Mouse (Mus musculus) midbrain, embryonic 14.5 days (tissue): ENCODE measurements at regions not wholly inside any gene's neighbourhood (a gene's known extent, or its start where the extent isn't known, plus 50 kb on each side); places are given as distances from the start of the nearest gene placed in this dataset.

Experiments used
- ATAC-seq: fragments of 200-750 bp; cut with Nextera tagmentation; 2 replicates; pipeline ENCODE4 v1.8.0; 2017; ENCODE audit warnings: moderate number of reproducible peaks, moderate library complexity; ENCODE audit not compliant: low FRiP score, low TSS enrichment
- DNase-seq: peaks from one replicate; pipeline ENCODE4 v3.0.0-alpha.2; 2015
- H3K27ac ChIP-seq: fragments of 300-500 bp; sonication (generic); replicated peaks from 2 replicates; pipeline ENCODE4 v1.5.1; 2014; ENCODE audit warnings: mild to moderate bottlenecking, low read depth, low read length, moderate library complexity
- H3K27me3 ChIP-seq: fragments of 300-500 bp; sonication (generic); 2 replicates; pipeline ENCODE4 v1.6.1; 2014; ENCODE audit warnings: low read length, control low read depth, mixed read lengths; ENCODE audit not compliant: control insufficient read depth, insufficient read depth
- H3K36me3 ChIP-seq: fragments of 300-500 bp; sonication (generic); 2 replicates; pipeline ENCODE4 v1.6.1; 2014; ENCODE audit warnings: low read length, control low read depth; ENCODE audit not compliant: control insufficient read depth, insufficient read depth
- H3K4me1 ChIP-seq: fragments of 300-500 bp; sonication (generic); 2 replicates; pipeline ENCODE4 v1.6.1; 2014; ENCODE audit warnings: mild to moderate bottlenecking, antibody characterized with exemption, low read length, control low read depth; ENCODE audit not compliant: control insufficient read depth, insufficient read depth
- H3K4me2 ChIP-seq: fragments of 300-500 bp; sonication (generic); 2 replicates; pipeline ENCODE4 v1.6.1; 2014; ENCODE audit warnings: mild to moderate bottlenecking, low read length, moderate library complexity
- H3K4me3 ChIP-seq: fragments of 300-500 bp; sonication (generic); replicated peaks from 2 replicates; pipeline ENCODE4 v1.5.1; 2014; ENCODE audit warnings: low read depth, low read length
- H3K9ac ChIP-seq: fragments of 300-500 bp; sonication (generic); replicated peaks from 2 replicates; pipeline ENCODE4 v1.6.1; 2014; ENCODE audit warnings: mild to moderate bottlenecking, low read length, moderate library complexity
- H3K9me3 ChIP-seq: fragments of 300-500 bp; sonication (generic); 2 replicates; pipeline ENCODE4 v1.6.1; 2016; ENCODE audit warnings: low read length, control low read depth, mixed read lengths; ENCODE audit not compliant: control insufficient read depth
- WGBS: fragments of 180-500 bp; shearing (Covaris S2); extraction: QIAGEN DNeasy Blood & Tissue Kit; methylation state at CpG from one replicate; pipeline ENCODE4 v1.1.7; 2014; 5-methylcytosine and 5-hydroxymethylcytosine counted together

DNA sequence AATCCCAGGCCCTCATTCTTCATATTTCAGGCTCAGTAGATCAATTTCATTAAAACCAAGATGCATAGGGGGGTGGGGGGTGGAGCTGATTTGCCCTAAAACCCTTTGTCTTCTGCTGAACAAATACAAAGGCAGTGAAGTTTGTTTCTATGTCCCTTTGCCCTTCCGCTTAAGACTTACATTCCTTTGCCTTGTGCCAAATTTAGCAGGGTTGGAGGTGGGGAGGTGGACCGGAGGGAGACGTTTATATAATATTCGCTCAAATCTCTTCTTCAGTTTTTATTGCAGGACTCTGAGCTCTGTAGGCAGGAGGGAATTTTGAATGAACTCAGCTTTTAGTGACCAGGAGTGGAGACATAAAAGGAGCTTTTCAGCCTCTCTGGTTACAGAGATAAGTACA is 258.8 kb downstream of the Fzd1 start:
- peaks cover 22% of the 10 kb centered on the region for H3K4me1 ChIP-seq
- no peak overlapping the region for H3K4me3 ChIP-seq
- H3K27me3 ChIP-seq: no peaks in the 10 kb centered on the region
- ATAC-seq (no peak), DNase-seq (no peak)
- 0 out of 2 replicates have a peak overlapping the region, but pooled peaks have one; percentile 20 for H3K27ac ChIP-seq
- H3K9me3 ChIP-seq: no peaks in the 10 kb centered on the region
- no peak overlapping the region for H3K9ac ChIP-seq
- H3K36me3 ChIP-seq: no peaks in the 10 kb centered on the region
- 23% methylated on average over 4 of the region's 4 CpGs for WGBS
- H3K4me2 ChIP-seq: no peak overlapping the region

DNA sequence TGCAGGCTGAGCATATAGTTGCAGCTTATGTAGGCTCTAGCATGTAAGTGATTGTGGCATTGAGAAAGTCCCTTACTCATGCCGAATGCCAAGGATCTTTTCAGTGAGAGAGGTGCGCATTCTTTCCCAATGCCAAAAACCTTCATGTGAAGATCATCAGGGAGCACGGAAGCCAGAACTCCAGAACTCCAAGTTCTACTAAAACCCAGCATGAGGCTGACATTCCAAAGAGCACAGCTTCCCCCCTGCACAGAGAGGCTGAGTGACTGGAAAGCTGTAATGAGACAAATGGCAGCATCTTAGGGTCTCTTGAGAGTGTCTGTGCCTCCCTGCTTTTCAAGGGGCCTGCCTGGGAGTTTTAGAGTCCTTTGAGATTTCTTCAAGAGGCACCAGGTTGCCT is 259.4 kb downstream of the Fzd1 start:
- Histone ChIP-seq H3K27ac (0 out of 2 replicates have a peak overlapping the region, but pooled peaks have one; percentile 20), H3K27me3 (no peaks in the 10 kb centered on the region), H3K9me3 (no peaks in the 10 kb centered on the region), H3K4me1 (peaks cover 22% of the 10 kb centered on the region), H3K4me3 (no peak overlapping the region), H3K9ac (no peak overlapping the region), H3K4me2 (no peak overlapping the region), H3K36me3 (no peaks in the 10 kb centered on the region)
- DNase-seq (no peak), ATAC-seq (no peak)
- WGBS: 64% methylated on average over 3 of the region's 3 CpGs

DNA sequence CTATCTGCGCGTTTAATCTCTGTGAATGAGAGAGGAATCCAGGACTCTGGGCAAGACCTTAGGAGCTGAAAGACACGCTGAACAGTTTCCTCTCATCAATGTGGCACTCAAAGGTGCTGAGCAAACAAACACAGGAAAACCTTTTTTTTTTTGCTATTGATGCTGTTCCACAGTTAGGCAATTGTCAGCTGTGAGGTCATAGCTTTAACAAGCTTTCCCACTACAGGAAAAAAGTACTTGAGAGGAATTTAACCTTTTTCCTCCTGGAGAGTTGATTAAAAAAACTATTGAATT is 261.0 kb downstream of the Fzd1 start:
- Histone ChIP-seq H3K27ac (0 out of 2 replicates have a peak overlapping the region, but pooled peaks have one; percentile 22), H3K27me3 (no peaks in the 10 kb centered on the region), H3K4me2 (peak overlapping the region; percentile 38), H3K9ac (no peak overlapping the region), H3K4me1 (peaks cover 22% of the 10 kb centered on the region), H3K4me3 (no peak overlapping the region), H3K36me3 (no peaks in the 10 kb centered on the region), H3K9me3 (no peaks in the 10 kb centered on the region)
- WGBS: 24% methylated on average over 3 of the region's 3 CpGs
- no peak for ATAC-seq
- no peak for DNase-seq

DNA sequence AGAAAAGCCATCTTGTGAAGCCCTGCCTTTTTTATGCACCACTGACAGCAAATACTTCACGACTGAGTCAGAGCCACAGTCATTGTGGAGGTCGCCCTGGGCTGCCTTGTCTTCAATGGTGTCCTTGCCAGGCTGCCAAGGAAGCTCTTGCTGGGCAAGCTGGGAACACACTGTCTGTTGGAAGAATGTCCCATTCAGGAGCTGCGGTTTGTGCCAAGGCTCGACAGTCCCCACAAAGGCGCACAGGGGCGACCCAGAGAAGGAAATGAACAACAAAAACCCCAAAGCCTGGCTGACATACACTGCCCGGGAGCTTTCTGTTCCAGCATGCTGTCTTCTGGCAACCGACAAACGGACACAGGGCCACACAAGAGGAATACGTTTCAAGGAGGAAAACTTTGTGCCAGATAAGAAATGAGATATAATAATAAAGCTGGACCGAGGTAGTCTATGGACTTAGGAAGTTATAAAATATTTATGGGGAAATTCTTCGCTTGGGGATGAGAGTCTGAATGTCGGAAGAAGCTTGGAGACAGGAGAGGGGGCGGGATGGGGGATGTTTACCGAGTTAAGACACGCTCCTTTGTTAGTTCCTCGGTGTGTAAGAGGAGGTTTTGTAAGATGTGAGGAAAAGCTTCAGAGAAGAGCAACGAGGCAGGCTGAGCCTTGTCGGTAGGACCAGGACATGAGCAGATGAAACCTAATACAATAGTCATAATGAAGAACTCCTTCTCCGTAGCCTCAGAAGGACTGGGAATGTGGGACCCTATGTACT is 261.5 kb downstream of the Fzd1 start:
- DNase-seq (peak; percentile 71), ATAC-seq (peak; percentile 76)
- 8% methylated on average over 20 of the region's 20 CpGs for WGBS
- H3K4me1 ChIP-seq: peaks cover 22% of the 10 kb centered on the region
- no peak overlapping the region for H3K4me3 ChIP-seq
- H3K9ac ChIP-seq: no peak overlapping the region
- no peaks in the 10 kb centered on the region for H3K36me3 ChIP-seq
- H3K27ac ChIP-seq: 0 out of 2 replicates have a peak overlapping the region, but pooled peaks have one; percentile 22
- no peaks in the 10 kb centered on the region for H3K9me3 ChIP-seq
- H3K4me2 ChIP-seq: peak overlapping the region; percentile 38
- no peaks in the 10 kb centered on the region for H3K27me3 ChIP-seq

DNA sequence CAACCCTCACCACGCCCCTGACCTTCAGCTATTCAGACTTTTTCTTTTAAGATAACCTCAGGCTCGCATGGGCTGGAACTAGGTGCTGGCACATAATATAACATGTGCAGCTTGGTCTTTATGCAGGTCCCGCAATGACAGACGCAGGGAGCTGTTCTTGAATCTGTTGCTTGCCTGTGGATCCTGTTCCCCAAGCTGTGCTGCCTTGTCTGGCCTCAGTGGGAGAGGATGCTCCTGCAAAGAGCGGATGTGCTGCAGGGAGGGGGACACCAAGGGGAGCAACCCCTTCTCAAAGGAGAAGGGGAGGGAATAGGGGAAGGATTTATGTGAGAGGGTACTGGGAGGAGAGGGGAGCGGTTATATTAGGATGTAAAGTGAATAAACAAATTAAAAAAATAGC is 262.4 kb downstream of the Fzd1 start:
- no peaks in the 10 kb centered on the region for H3K27me3 ChIP-seq
- no peak overlapping the region for H3K4me3 ChIP-seq
- H3K27ac ChIP-seq: no peak overlapping the region
- H3K9me3 ChIP-seq: no peaks in the 10 kb centered on the region
- H3K4me1 ChIP-seq: peaks cover 22% of the 10 kb centered on the region
- no peaks in the 10 kb centered on the region for H3K36me3 ChIP-seq
- no peak overlapping the region for H3K4me2 ChIP-seq
- DNase-seq: no peak
- peak; percentile 28; the same call in 1 of the 2 replicates for ATAC-seq
- 38% methylated on average over 6 of the region's 6 CpGs for WGBS
- no peak overlapping the region for H3K9ac ChIP-seq

DNA sequence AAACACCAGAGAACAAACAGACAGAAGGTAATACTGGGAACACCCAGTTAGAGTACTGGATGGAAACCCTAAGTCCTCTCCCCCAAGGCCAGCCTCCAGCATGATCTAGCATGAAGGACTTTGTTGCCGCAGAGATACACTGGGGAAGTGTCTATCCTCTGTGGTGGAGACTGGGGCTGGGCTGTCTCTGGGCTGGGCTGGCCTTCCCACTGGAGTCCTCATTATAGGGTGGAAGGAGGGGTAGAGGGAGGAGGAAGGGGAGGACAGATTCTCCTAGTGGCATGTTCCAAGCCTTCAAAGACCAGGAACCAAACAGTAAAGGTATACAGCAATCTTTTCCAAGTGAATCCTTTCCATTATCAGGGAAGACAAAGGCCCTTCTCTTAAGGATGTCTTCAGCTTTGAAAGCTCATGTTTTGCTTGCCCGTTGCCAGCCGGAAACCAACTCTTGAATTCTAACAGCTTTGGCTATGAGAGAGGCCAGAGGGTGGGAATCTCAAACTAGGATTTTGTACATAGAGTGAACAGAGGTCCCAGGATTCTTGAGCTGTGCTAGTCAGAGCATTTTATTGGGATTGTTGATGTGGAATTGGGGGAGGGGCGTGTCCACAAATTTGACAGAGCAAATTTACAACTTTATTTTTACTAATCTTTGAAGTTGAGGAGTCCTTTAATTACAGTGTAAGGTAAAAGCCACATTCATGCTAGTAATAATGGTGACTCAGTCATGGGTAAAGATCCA is 271.3 kb downstream of the Fzd1 start:
- Histone ChIP-seq H3K4me1 (peaks cover 20% of the 10 kb centered on the region), H3K4me2 (no peak overlapping the region), H3K9me3 (no peaks in the 10 kb centered on the region), H3K27me3 (no peaks in the 10 kb centered on the region), H3K27ac (peak overlapping the region; percentile 69), H3K9ac (no peak overlapping the region), H3K36me3 (no peaks in the 10 kb centered on the region), H3K4me3 (no peak overlapping the region)
- peak; percentile 53 for ATAC-seq
- 85% methylated on average over 4 of the region's 4 CpGs for WGBS
- DNase-seq: no peak

DNA sequence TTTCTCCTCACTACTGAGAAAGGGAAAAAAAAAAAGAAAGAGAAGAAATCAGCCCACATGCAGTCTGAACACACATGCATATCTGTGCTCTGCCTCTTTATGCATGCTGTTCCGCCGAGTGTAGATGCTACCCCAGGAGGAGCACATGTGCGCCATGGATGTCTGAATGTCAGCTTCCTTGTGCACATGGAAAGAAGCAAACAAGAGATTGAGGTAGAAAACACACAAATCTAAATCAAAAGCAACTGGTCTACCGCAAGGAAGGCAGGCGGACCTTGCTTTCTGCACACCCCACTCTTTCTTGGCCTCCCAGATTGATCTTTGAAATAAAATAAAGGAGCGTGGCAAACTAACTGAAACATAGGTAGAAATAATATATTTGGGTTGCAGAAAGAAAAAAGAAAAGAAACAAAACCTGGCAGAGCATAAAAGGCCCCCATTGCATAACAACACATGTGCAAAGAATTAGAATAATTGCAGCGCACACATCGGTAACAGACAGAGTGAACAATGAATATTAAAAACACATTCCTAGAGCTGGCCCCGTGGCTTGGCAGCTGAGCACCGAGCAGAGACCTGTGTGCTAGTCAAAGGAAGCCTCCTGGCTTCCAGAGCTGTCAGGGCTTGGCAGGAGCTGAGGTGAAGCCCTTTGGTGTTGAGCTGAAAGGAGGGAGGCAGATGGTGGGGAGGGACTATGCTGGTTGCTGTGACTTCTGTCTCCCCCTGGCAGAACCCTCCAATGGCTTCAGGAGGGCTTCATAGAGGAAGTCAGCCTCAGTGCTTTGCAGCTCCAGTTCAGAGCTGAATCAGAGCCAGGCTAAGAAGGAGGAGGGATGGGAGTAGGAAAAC is 272.1 kb downstream of the Fzd1 start:
- Histone ChIP-seq H3K9me3 (no peaks in the 10 kb centered on the region), H3K27ac (peak overlapping the region; percentile 69), H3K4me3 (no peak overlapping the region), H3K9ac (no peak overlapping the region), H3K4me1 (peaks cover 20% of the 10 kb centered on the region), H3K36me3 (no peaks in the 10 kb centered on the region), H3K4me2 (peak overlapping the region; percentile 6; the same call in 1 of the 2 replicates), H3K27me3 (no peaks in the 10 kb centered on the region)
- ATAC-seq (peak; percentile 86), DNase-seq (peak; percentile 72)
- 19% methylated on average over 10 of the region's 10 CpGs for WGBS

DNA sequence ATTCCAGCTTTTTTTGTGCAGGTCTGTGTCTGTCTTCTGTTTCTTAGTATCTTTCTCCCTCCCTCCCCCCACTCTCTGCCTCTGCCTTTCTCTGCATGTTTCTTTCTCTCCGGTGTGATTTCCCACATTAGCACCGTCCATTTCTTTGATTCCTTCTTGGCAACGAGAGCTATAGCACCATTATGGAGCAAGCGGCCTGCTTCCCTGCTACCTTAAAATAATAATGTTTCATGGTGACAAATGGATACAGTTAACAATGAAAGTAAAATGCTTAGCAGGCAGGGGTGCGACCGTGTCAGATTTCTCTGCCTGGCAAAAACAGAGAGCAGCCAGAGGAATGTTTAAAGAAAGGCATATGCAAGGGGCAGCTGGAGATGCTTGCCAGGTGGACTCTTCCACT is 273.1 kb downstream of the Fzd1 start:
- 4% methylated on average over 6 of the region's 6 CpGs for WGBS
- peak; percentile 69 for ATAC-seq

More for the DNA sequence above, 273.1 kb downstream of the Fzd1 start:
- Histone ChIP-seq H3K27me3 (no peaks in the 10 kb centered on the region), H3K4me1 (peaks cover 20% of the 10 kb centered on the region), H3K36me3 (no peaks in the 10 kb centered on the region), H3K27ac (peak overlapping the region; percentile 45), H3K4me3 (no peak overlapping the region), H3K9ac (no peak overlapping the region), H3K9me3 (no peaks in the 10 kb centered on the region), H3K4me2 (peak overlapping the region; percentile 18; the same call in 1 of the 2 replicates)
- peak; percentile 72 for DNase-seq
